Mouse (Mus musculus): ENCODE measurements around the gene Lxn. TPM values are rescaled to one million over a fixed set of nuclear protein-coding genes. Genes with fewer than 3 reads are reported as not detected.

The Lxn gene
- polyA plus RNA-seq, 1 experiment: 0.20 TPM

GRCm38 (mm10) chr3:67429338-67429998 lies 34.3 kb downstream of the Lxn start:
- Histone ChIP-seq H3K27me3 (ENCODE audit: control insufficient read depth) (no peaks in the 10 kb centered on the region), H3K36me3 (ENCODE audit: control insufficient read depth) (peaks cover 27% of the 10 kb centered on the region), H3K4me1 (ENCODE audit: control insufficient read depth) (peaks cover 13% of the 10 kb centered on the region), H3K4me3 (replicated peaks) (peak overlapping the region; percentile 73), H3K9me3 (ENCODE audit: control insufficient read depth, low read length) (peaks cover 4% of the 10 kb centered on the region; the same call in 1 of the 2 replicates)
- TF ChIP-seq TAL1 (IDR thresholded peaks at IDR 0.05; ENCODE audit: low read length) (no peak), GATA1 (IDR thresholded peaks at IDR 0.05; ENCODE audit: low read length) (no peak)

Other genes starting within 250 kb of the Lxn start
- 0.37 TPM in 1 of 2 replicates, not detected in the other for gene Mlf1, start 89.8 kb downstream of the Lxn start, polyA plus RNA-seq (2012)
- not detected in 2 replicates for gene Gm17402, start 88.8 kb downstream of the Lxn start, polyA plus RNA-seq (2012)
- 0.36 and 0.59 TPM in 2 replicates for gene Gfm1, start 33.8 kb downstream of the Lxn start, polyA plus RNA-seq (2012)
- gene Rarres1, start 51.6 kb upstream of the Lxn start, polyA plus RNA-seq (2012): 0.03 TPM in 2 replicates
- 0.52 and 0.82 TPM in 2 replicates for gene Mfsd1, start 118.8 kb upstream of the Lxn start, polyA plus RNA-seq (2012)

Measured in erythroblast, embryonic 14.5 days (primary cell).